Mouse (Mus musculus) left cerebral cortex, adult 11 months (tissue): Measurements from ENCODE around the gene Ppp1r3d.

ENCODE experiments used
- DNase-seq: peaks from one replicate; pipeline ENCODE4 v3.0.0; 2022; ENCODE audit warnings: low spot score

Gene Ppp1r3d

GRCm38 (mm10) chr2:178413481-178414260 lies 601 bp downstream of the Ppp1r3d start:
- DNase-seq = peak; percentile 51

DNA sequence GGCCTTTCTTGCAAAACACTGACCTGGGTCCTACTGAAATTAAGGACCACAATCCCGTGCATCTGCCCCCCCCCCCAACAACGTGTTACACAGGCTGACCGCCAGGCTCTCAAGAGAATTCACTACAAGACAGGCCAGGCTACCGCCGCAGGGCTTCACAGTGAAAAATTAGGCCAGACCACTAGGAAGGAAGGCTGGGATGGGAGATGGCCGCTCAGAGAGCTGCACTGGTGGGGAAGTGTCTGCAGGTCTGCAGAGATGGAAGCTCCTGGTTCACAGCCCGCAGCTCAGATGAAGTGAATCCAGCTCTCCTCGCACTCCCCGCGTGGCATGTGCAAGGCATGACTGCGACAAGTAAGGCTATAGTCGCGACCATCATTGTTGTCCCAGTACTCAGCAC lies 1.2 kb downstream of the Ppp1r3d start:
- no peak for DNase-seq

DNA sequence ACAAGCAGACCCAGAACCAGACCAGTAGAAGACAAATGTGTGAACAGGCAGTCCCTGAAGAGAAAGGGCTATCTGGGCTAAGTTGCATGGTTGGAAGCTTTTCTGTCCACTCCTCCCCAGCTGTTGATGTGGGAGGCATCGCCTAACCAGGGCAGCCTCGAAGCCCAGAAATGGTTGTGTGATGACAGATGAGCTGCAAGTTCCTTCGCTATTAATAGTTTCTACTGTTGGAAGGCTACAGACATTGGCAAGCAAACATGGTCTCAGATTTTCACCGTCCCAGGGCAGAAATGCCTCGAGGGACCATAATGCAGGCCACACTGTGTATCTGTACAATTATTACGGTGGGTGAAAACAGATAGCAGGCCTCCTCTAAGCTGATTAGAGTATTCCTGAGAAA lies 1.7 kb downstream of the Ppp1r3d start:
- DNase-seq = no peak

DNA sequence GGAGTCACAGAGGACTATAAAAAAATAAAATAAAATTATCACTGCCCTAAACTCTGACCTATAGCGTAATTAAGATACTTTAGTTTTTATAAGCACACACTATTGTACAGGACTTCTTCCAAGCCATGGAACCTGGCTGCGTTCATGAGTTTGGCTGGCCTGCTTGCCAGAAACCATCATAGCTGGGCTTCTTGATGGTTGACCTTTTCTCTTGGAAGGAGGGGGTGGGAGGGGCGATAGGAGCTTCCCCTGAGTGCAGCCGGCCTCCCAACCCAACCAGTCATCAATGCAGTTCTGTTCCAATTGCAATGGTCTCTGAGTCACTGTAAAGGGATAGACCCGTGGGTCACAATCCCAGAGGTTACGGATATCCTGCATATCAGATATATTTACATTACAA lies 4.0 kb downstream of the Ppp1r3d start:
- DNase-seq = no peak

GRCm38 (mm10) chr2:178409024-178409423 lies 5.2 kb downstream of the Ppp1r3d start:
- no peak for DNase-seq

- DNase-seq = no peak
Observed at GRCm38 (mm10) chr2:178407053-178407815, 7.0 kb downstream of the Ppp1r3d start, which contains the start of gene Sycp2. TSS of gene Sycp2 (minus strand) at chr2:178407685.
